Mouse (Mus musculus): ENCODE measurements around the gene Orc2. TPM values are rescaled to one million over a fixed set of nuclear protein-coding genes. Genes with fewer than 3 reads are reported as not detected.

Orc2 gene
- total and polyA plus RNA-seq, 2 experiments from 2014 or later = 20.8 to 82.0 TPM

DNA sequence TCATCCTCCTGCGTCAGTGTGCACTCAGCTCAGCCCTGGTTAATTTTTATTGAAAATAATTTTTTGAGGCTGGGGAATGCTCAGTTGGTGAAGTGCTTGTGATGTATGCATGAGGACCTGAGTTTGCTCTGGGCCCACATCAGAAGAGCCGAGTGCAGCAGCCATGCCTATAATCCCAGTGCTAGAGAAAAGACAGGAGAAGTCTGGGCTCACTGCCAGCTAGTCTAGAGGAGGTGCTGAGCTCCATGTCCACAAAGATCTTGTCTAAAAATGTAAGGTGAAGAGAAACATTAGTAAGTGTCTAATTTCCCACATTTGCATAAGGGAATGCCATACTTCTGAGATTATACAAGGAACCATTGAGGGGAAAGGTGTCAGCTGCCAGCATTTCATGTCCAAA, 46.0 kb downstream of the Orc2 start:
- ATAC-seq (no peak), DNase-seq (ENCODE audit: low spot score) (peak; percentile 15)
- 72% methylated on average over 2 of the region's 2 CpGs for WGBS
- no peak for TF ChIP-seq CTCF (IDR thresholded peaks at IDR 0.05; ENCODE audit: low read depth)
- Histone ChIP-seq H3K4me2 (ENCODE audit: low read depth, low read length) (no peak overlapping the region), H3K27me3 (ENCODE audit: insufficient read depth, low read length) (no peaks in the 10 kb centered on the region), H3K9me3 (ENCODE audit: low read length) (no peaks in the 10 kb centered on the region), H3K27ac (no peak overlapping the region), H3K4me1 (ENCODE audit: insufficient read depth, low read length) (no peaks in the 10 kb centered on the region), H3K9ac (replicated peaks; ENCODE audit: low read length) (no peak overlapping the region), H3K36me3 (ENCODE audit: insufficient read depth, low read length) (peaks cover 56% of the 10 kb centered on the region), H3K4me3 (ENCODE audit: low read length) (no peak overlapping the region)

DNA sequence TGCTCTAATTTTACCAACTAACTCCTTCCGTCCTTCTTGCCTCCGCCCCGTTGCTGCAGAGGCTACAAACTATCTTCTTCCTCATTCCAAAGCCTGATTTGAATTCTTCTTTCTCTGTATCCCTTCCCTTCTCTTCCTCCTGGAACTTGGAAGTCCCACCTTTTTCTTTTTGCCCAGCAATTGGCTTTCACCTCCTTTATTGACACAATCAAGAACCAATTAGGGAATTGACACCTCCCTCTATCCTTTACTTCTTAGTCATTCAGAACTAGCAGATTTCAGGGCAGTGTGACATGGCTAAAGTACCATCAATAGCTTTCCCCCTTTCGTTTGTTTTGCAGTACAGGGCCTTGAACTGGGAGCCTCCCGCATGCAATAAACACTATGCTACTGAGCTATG, 46.7 kb downstream of the Orc2 start:
- no peaks in the 10 kb centered on the region for H3K4me1 ChIP-seq (ENCODE audit: insufficient read depth, low read length)
- WGBS = 95% methylated on average over 5 of the region's 5 CpGs
- no peak for DNase-seq (ENCODE audit: low spot score)
- H3K4me3 ChIP-seq (ENCODE audit: low read length) = no peak overlapping the region
- H3K9ac ChIP-seq (replicated peaks; ENCODE audit: low read length) = no peak overlapping the region
- H3K9me3 ChIP-seq (ENCODE audit: low read length) = no peaks in the 10 kb centered on the region
- ATAC-seq = no peak
- no peak overlapping the region for H3K4me2 ChIP-seq (ENCODE audit: low read depth, low read length)
- H3K36me3 ChIP-seq (ENCODE audit: insufficient read depth, low read length) = peaks cover 54% of the 10 kb centered on the region
- no peak for TF ChIP-seq CTCF (IDR thresholded peaks at IDR 0.05; ENCODE audit: low read depth)
- no peak overlapping the region for H3K27ac ChIP-seq
- no peaks in the 10 kb centered on the region for H3K27me3 ChIP-seq (ENCODE audit: insufficient read depth, low read length)

DNA sequence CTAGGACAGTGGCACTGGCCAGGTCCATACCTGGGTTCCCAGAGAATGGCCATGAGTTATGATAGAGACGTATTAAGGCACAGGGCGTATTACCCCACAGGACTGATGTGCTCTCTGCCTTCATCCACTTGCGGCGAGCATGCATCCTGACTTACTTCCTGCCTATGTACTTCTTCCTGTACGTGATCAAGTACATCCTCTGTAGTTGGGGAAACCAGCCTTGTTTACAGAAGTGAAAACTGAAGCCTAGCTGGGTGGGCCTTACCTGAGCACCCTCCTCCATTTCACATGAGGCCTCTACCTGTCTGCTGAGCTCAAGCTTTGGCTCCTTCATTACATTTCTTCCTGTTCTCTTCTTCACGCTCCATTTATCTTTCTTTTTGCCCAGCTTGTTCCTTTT, 50.6 kb downstream of the Orc2 start:
- no peak for ATAC-seq
- 94% methylated on average over 6 of the region's 6 CpGs for WGBS
- Histone ChIP-seq H3K9me3 (ENCODE audit: low read length) (no peaks in the 10 kb centered on the region), H3K27ac (no peak overlapping the region), H3K27me3 (ENCODE audit: insufficient read depth, low read length) (no peaks in the 10 kb centered on the region), H3K9ac (replicated peaks; ENCODE audit: low read length) (no peak overlapping the region), H3K4me3 (ENCODE audit: low read length) (no peak overlapping the region), H3K4me1 (ENCODE audit: insufficient read depth, low read length) (no peaks in the 10 kb centered on the region), H3K36me3 (ENCODE audit: insufficient read depth, low read length) (peaks cover 44% of the 10 kb centered on the region), H3K4me2 (ENCODE audit: low read depth, low read length) (no peak overlapping the region)
- DNase-seq (ENCODE audit: low spot score) = no peak
- no peak for TF ChIP-seq CTCF (IDR thresholded peaks at IDR 0.05; ENCODE audit: low read depth)

DNA sequence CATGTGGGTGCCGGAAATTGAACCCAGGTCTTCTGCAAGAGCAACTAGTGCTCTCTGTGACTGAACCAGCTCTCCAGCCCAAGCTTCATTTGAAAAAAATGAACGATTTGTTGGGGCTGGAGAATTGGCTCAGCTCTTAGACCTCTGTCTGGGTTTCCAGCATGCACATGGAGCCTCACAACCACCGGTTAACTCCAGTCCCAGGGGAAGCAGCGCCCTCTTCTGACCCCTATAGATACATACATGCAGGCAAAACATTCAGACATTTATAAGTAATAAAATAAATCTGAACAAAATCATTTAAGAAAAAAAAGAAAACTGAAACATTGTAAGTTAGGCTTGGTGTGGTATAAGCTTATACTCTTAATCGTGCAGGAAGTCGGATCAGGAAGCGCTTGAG, 56.5 kb downstream of the Orc2 start:
- H3K27me3 ChIP-seq (ENCODE audit: insufficient read depth, low read length) = no peaks in the 10 kb centered on the region
- no peak overlapping the region for H3K27ac ChIP-seq
- no peaks in the 10 kb centered on the region for H3K9me3 ChIP-seq (ENCODE audit: low read length)
- DNase-seq (ENCODE audit: low spot score) (no peak), ATAC-seq (no peak)
- WGBS = 90% methylated on average over 7 of the region's 7 CpGs
- H3K4me3 ChIP-seq (ENCODE audit: low read length) = no peak overlapping the region
- no peak overlapping the region for H3K4me2 ChIP-seq (ENCODE audit: low read depth, low read length)
- no peak overlapping the region for H3K9ac ChIP-seq (replicated peaks; ENCODE audit: low read length)
- H3K36me3 ChIP-seq (ENCODE audit: insufficient read depth, low read length) = peaks cover 8% of the 10 kb centered on the region; the same call in 1 of the 2 replicates
- no peak for TF ChIP-seq CTCF (IDR thresholded peaks at IDR 0.05; ENCODE audit: low read depth)
- peaks cover 6% of the 10 kb centered on the region; the same call in 1 of the 2 replicates for H3K4me1 ChIP-seq (ENCODE audit: insufficient read depth, low read length)

DNA sequence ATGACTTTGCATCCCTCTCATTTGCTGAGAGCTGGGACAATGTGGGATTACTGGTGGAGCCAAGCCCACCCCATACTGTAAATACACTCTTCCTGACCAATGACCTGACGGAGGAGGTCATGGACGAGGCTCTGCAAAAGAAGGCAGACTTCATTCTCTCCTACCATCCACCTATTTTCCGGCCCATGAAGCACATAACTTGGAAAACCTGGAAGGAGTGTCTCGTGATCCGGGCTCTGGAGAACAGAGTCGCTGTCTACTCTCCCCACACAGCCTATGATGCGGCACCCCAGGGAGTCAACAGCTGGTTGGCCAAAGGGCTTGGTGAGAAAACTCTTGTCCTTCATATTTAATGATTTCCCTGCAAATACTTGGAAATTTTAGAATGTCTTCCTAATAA, 57.1 kb downstream of the Orc2 start:
- TF ChIP-seq CTCF (IDR thresholded peaks at IDR 0.05; ENCODE audit: low read depth) = no peak
- H3K36me3 ChIP-seq (ENCODE audit: insufficient read depth, low read length) = peaks cover 8% of the 10 kb centered on the region; the same call in 1 of the 2 replicates
- H3K4me1 ChIP-seq (ENCODE audit: insufficient read depth, low read length) = peaks cover 6% of the 10 kb centered on the region; the same call in 1 of the 2 replicates
- H3K9me3 ChIP-seq (ENCODE audit: low read length) = no peaks in the 10 kb centered on the region
- H3K4me2 ChIP-seq (ENCODE audit: low read depth, low read length) = no peak overlapping the region
- ATAC-seq (no peak), DNase-seq (ENCODE audit: low spot score) (no peak)
- no peaks in the 10 kb centered on the region for H3K27me3 ChIP-seq (ENCODE audit: insufficient read depth, low read length)
- no peak overlapping the region for H3K4me3 ChIP-seq (ENCODE audit: low read length)
- no peak overlapping the region for H3K27ac ChIP-seq
- H3K9ac ChIP-seq (replicated peaks; ENCODE audit: low read length) = no peak overlapping the region
- WGBS = 90% methylated on average over 7 of the region's 7 CpGs

DNA sequence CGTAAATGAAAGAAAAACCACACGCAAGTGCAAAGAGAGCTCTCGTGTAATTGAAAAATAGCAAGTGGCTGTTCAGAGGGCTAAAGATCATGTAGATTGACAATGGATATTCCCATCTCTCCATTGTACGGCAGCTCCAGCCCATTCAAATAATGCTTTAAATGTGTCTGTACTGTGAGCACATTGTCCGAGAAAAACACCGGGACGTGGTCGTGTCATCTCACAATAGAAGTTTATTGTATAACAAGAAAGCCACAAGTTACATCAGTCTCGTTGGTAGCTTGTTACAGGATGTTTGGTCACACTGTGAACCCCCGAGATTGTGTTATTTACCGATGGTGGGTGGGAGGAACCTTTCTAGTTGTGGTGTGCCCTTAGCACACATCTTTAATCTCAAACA, 59.0 kb downstream of the Orc2 start:
- ATAC-seq = no peak
- peak overlapping the region; percentile 91 for H3K27ac ChIP-seq
- TF ChIP-seq CTCF (IDR thresholded peaks at IDR 0.05; ENCODE audit: low read depth) = no peak
- peak overlapping the region; percentile 75 for H3K9ac ChIP-seq (replicated peaks; ENCODE audit: low read length)
- no peak for DNase-seq (ENCODE audit: low spot score)
- peak overlapping the region; percentile 65 for H3K4me3 ChIP-seq (ENCODE audit: low read length)
- peak overlapping the region; percentile 62 for H3K4me2 ChIP-seq (ENCODE audit: low read depth, low read length)
- 4% methylated on average over 11 of the region's 11 CpGs for WGBS
- H3K4me1 ChIP-seq (ENCODE audit: insufficient read depth, low read length) = peaks cover 6% of the 10 kb centered on the region; the same call in 1 of the 2 replicates
- H3K27me3 ChIP-seq (ENCODE audit: insufficient read depth, low read length) = no peaks in the 10 kb centered on the region
- no peaks in the 10 kb centered on the region for H3K9me3 ChIP-seq (ENCODE audit: low read length)
- H3K36me3 ChIP-seq (ENCODE audit: insufficient read depth, low read length) = peaks cover 4% of the 10 kb centered on the region; the same call in 1 of the 2 replicates

DNA sequence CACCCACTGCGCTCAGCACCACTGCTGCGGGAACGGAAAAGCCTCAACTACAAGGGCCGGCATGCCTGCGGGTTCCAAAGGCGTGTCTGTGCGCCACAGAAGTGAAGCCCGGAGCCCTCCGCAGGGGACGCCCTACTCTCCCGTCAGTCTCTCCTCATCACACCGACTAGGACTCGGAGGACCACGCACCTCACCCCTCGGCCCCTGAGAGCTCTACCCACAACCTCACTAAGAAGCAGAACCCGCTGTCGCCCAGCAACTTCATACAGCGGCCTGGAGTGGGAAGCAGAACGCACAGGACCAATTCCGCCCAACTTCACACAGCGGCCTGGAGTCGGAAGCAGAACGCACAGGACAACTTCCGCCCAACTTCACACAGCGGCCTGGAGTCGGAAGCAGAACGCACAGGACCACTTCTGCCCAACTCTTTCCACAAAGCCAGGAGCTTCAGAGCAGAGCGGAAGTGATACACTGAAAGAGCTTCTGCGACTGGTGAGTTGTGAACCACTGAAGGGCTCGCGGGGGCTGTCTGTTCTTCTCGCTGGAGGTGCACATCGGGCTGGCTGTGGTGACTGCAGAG, 59.7 kb downstream of the Orc2 start, which contains the start of the genes Nif3l1 and Ppil3:
Gene Nif3l1, plus strand, starts transcription at position 9 of the 580 bp plus-strand sequence.
Gene Ppil3, minus strand, starts transcription at position 344 of the 580 bp plus-strand sequence.
- H3K4me3 ChIP-seq (ENCODE audit: low read length) = peak within 1 kb of the TSS; percentile 65
- H3K9me3 ChIP-seq (ENCODE audit: low read length) = no peaks in the 10 kb centered on the region
- no peaks in the 10 kb centered on the region for H3K27me3 ChIP-seq (ENCODE audit: insufficient read depth, low read length)
- 0 out of 2 replicates have a peak, but pooled peaks cover 3% of the 10 kb centered on the region for H3K36me3 ChIP-seq (ENCODE audit: insufficient read depth, low read length)
- peak within 1 kb of the TSS; percentile 91 for H3K27ac ChIP-seq
- ATAC-seq (peak; percentile 99), DNase-seq (ENCODE audit: low spot score) (peak; percentile 95)
- H3K4me1 ChIP-seq (ENCODE audit: insufficient read depth, low read length) = peaks cover 6% of the 10 kb centered on the region; the same call in 1 of the 2 replicates
- under 1% methylated on average over 33 of the region's 33 CpGs for WGBS
- H3K9ac ChIP-seq (replicated peaks; ENCODE audit: low read length) = peak within 1 kb of the TSS; percentile 75
- peak; percentile 46; the same call in 1 of the 2 replicates for TF ChIP-seq CTCF (IDR thresholded peaks at IDR 0.05; ENCODE audit: low read depth)
- peak within 1 kb of the TSS; percentile 62 for H3K4me2 ChIP-seq (ENCODE audit: low read depth, low read length)
